Mouse (Mus musculus) midbrain, embryonic 10.5 days (tissue): Measurements from ENCODE around the gene Gm10720. TPM values are rescaled to one million over a fixed set of nuclear protein-coding genes. Genes with fewer than 3 reads are reported as not detected.
"Not testable (repeated sequence)": the region's sequence is repeated elsewhere in the genome, so short reads cannot be mapped to it uniquely, and the experiment has no call there.

Source experiments
- DNase-seq: peaks from one replicate; pipeline ENCODE4 v3.0.0-alpha.2; 2017; ENCODE audit warnings: low spot score
- H3K27ac ChIP-seq: fragments of 300-500 bp; sonication (generic); replicated peaks from 2 replicates; pipeline ENCODE4 v1.5.1; 2016; ENCODE audit warnings: mild to moderate bottlenecking
- H3K27me3 ChIP-seq: fragments of 300-500 bp; sonication (generic); 2 replicates; pipeline ENCODE4 v1.6.1; 2016; ENCODE audit warnings: low read depth, mild to moderate bottlenecking; ENCODE audit not compliant: poor library complexity, severe bottlenecking
- H3K36me3 ChIP-seq: fragments of 300-500 bp; sonication (generic); 2 replicates; pipeline ENCODE4 v1.6.1; 2016; ENCODE audit warnings: mild to moderate bottlenecking, moderate library complexity
- H3K4me1 ChIP-seq: fragments of 300-500 bp; sonication (generic); 2 replicates; pipeline ENCODE4 v1.6.1; 2016
- H3K4me3 ChIP-seq: fragments of 300-500 bp; sonication (generic); 2 replicates; pipeline ENCODE4 v1.5.1; 2016; ENCODE audit warnings: mild to moderate bottlenecking, moderate library complexity
- H3K9me3 ChIP-seq: fragments of 300-500 bp; sonication (generic); replicated peaks from 2 replicates; pipeline ENCODE4 v1.6.1; 2016; ENCODE audit warnings: mild to moderate bottlenecking
- WGBS: fragments of 180-500 bp; shearing (Covaris S2); methylation state at CpG from one replicate; pipeline ENCODE4 v1.1.7; 2016; 5-methylcytosine and 5-hydroxymethylcytosine counted together
- polyA plus RNA-seq: library from polyadenylated mRNA; unstranded; fragments of >200 nt; fragmentation: Nextera tagmentation; extraction: Ambion mirVana; gene quantifications from 2 replicates; pipeline ENCODE4 v1.2.1, GENCODE M21; 2016

The Gm10720 gene
- polyA plus RNA-seq: not detected in 2 replicates

GRCm38 (mm10) chr9:3015354-3015753 lies at the start of gene Gm10720:
Gm10720 (plus strand) TSS chr9:3015654.
- H3K36me3 ChIP-seq, H3K4me3 ChIP-seq, DNase-seq, H3K27ac ChIP-seq, H3K27me3 ChIP-seq, H3K4me1 ChIP-seq, H3K9me3 ChIP-seq: not testable (repeated sequence)
- 64% methylated on average over 5 of the region's 9 CpGs for WGBS

GRCm38 (mm10) chr9:3000445-3000972 lies 14.9 kb upstream of the Gm10720 start, which contains the start of gene Gm10722:
Gm10722 (plus strand) TSS chr9:3000922.
- 74% methylated on average over 12 of the region's 12 CpGs for WGBS
- not testable (repeated sequence) for H3K27ac ChIP-seq, H3K27me3 ChIP-seq, H3K4me1 ChIP-seq, H3K36me3 ChIP-seq, H3K4me3 ChIP-seq, H3K9me3 ChIP-seq
- DNase-seq: peak; percentile 44

- H3K9me3 ChIP-seq, H3K4me1 ChIP-seq, DNase-seq, H3K27ac ChIP-seq, H3K27me3 ChIP-seq, H3K36me3 ChIP-seq, H3K4me3 ChIP-seq: not testable (repeated sequence)
- 64% methylated on average over 8 of the region's 8 CpGs for WGBS
Observed at GRCm38 (mm10) chr9:3001006-3001405, 14.4 kb upstream of the Gm10720 start.

GRCm38 (mm10) chr9:3001948-3002659 lies 13.3 kb upstream of the Gm10720 start:
- not testable (repeated sequence) for H3K27ac ChIP-seq, H3K9me3 ChIP-seq, H3K27me3 ChIP-seq, H3K4me3 ChIP-seq, H3K4me1 ChIP-seq, H3K36me3 ChIP-seq
- 69% methylated on average over 9 of the region's 11 CpGs for WGBS
- DNase-seq: peak; percentile 56

GRCm38 (mm10) chr9:3002794-3003396 lies 12.6 kb upstream of the Gm10720 start, which contains the start of gene Gm11168:
Gm11168 (plus strand) TSS chr9:3003346.
- WGBS: 77% methylated on average over 6 of the region's 14 CpGs

GRCm38 (mm10) chr9:3006179-3006578 lies 9.3 kb upstream of the Gm10720 start:
- peaks cover 12% of the 10 kb centered on the region for H3K9me3 ChIP-seq
- not testable (repeated sequence) for H3K36me3 ChIP-seq, H3K27ac ChIP-seq, DNase-seq, H3K4me3 ChIP-seq, H3K4me1 ChIP-seq, H3K27me3 ChIP-seq
- 71% methylated on average over 1 of the region's 5 CpGs for WGBS

More at GRCm38 (mm10) chr9:3002794-3003396, 12.6 kb upstream of the Gm10720 start, which contains the start of gene Gm11168:
- not testable (repeated sequence) for DNase-seq, H3K27me3 ChIP-seq, H3K27ac ChIP-seq, H3K4me3 ChIP-seq, H3K9me3 ChIP-seq, H3K4me1 ChIP-seq, H3K36me3 ChIP-seq

- H3K36me3 ChIP-seq, H3K4me1 ChIP-seq, H3K27me3 ChIP-seq, H3K4me3 ChIP-seq, DNase-seq, H3K27ac ChIP-seq: not testable (repeated sequence)
- 72% methylated on average over 8 of the region's 8 CpGs for WGBS
- peaks cover 12% of the 10 kb centered on the region for H3K9me3 ChIP-seq
Observed at GRCm38 (mm10) chr9:3006636-3007035, 8.8 kb upstream of the Gm10720 start.

GRCm38 (mm10) chr9:3007272-3007671 lies 8.2 kb upstream of the Gm10720 start:
- WGBS: 78% methylated on average over 8 of the region's 9 CpGs
- H3K4me1 ChIP-seq, H3K27ac ChIP-seq, H3K4me3 ChIP-seq, H3K27me3 ChIP-seq, H3K9me3 ChIP-seq, H3K36me3 ChIP-seq: not testable (repeated sequence)
- DNase-seq: peak; percentile 18

- not testable (repeated sequence) for H3K27ac ChIP-seq, H3K4me3 ChIP-seq, DNase-seq, H3K9me3 ChIP-seq, H3K4me1 ChIP-seq, H3K36me3 ChIP-seq, H3K27me3 ChIP-seq
- no CpG with 5 or more reads among the region's 5 CpGs for WGBS
Observed at GRCm38 (mm10) chr9:3009331-3009730, 6.1 kb upstream of the Gm10720 start.

- DNase-seq, H3K9me3 ChIP-seq, H3K27me3 ChIP-seq, H3K27ac ChIP-seq, H3K36me3 ChIP-seq, H3K4me3 ChIP-seq, H3K4me1 ChIP-seq: not testable (repeated sequence)
- 82% methylated on average over 3 of the region's 7 CpGs for WGBS
Observed at GRCm38 (mm10) chr9:3012054-3012621, 3.3 kb upstream of the Gm10720 start.

GRCm38 (mm10) chr9:3012733-3013279 lies 2.6 kb upstream of the Gm10720 start, which contains the start of gene Gm10721:
Gm10721 (plus strand) TSS chr9:3013140.
- not testable (repeated sequence) for H3K36me3 ChIP-seq, H3K27ac ChIP-seq, DNase-seq, H3K27me3 ChIP-seq, H3K9me3 ChIP-seq, H3K4me3 ChIP-seq, H3K4me1 ChIP-seq
- no CpG with 5 or more reads among the region's 11 CpGs for WGBS

GRCm38 (mm10) chr9:3015896-3016295 lies 442 bp downstream of the Gm10720 start:
- H3K9me3 ChIP-seq: not testable (repeated sequence)
- 72% methylated on average over 6 of the region's 6 CpGs for WGBS

GRCm38 (mm10) chr9:3017108-3017507 lies 1.7 kb downstream of the Gm10720 start, which contains the start of gene Gm10719:
Gm10719 (plus strand) TSS chr9:3017408.
- not testable (repeated sequence) for H3K27me3 ChIP-seq, H3K4me3 ChIP-seq, H3K4me1 ChIP-seq, DNase-seq, H3K27ac ChIP-seq, H3K36me3 ChIP-seq, H3K9me3 ChIP-seq
- WGBS: 50% methylated on average over 1 of the region's 9 CpGs

More at GRCm38 (mm10) chr9:3015896-3016295, 442 bp downstream of the Gm10720 start:
- H3K4me3 ChIP-seq, H3K27me3 ChIP-seq, H3K36me3 ChIP-seq, DNase-seq, H3K4me1 ChIP-seq, H3K27ac ChIP-seq: not testable (repeated sequence)
